In genomic region chrX:73619890-73620289, GRCm38 (mm10) we compare ENCODE assay signal across 23 mouse cellular contexts. TPM values are rescaled to one million over a fixed set of nuclear protein-coding genes. Genes with fewer than 3 reads are reported as not detected.
"Had no signal": no experiment of that assay in that cellular context is flagged by ENCODE, and none has a peak within 500 bp of the region (broad histone marks: within the 10 kb centered on the region; RNA-seq: fewer than 3 reads in every experiment).

No protein-coding gene starts in this region.

- H3K4me1 ChIP-seq: intestine, embryonic 15.5 days; kidney, embryonic 15.5 days; limb, embryonic 12.5 days; limb, embryonic 15.5 days; liver, embryonic 13.5 days; midbrain, embryonic 10.5 days; midbrain, embryonic 13.5 days; neural tube, embryonic 13.5 days had no signal

- DNase-seq: kidney, adult 11 months; kidney, adult 8-10 months; kidney, postnatal 10 days; kidney, postnatal 36 days; left cerebral cortex, postnatal 4 days; liver, embryonic 13.5 days; lung, embryonic 14.5 days; lung, postnatal 10 days; retina, postnatal 1 day; thymus, adult 2 months; thymus, postnatal 14 days; thymus, postnatal 4 days had no signal

- H3K4me3 ChIP-seq: intestine, embryonic 15.5 days; kidney, embryonic 15.5 days; limb, embryonic 12.5 days; limb, embryonic 15.5 days; liver, embryonic 13.5 days; megakaryocyte, embryonic 14.5 days; midbrain, embryonic 10.5 days; midbrain, embryonic 13.5 days; myocyte; neural tube, embryonic 13.5 days had no signal

RNA-seq across cellular contexts. Expression of gene Dusp9, which starts 19.3 kb away (rescaled TPM):
- total RNA-seq: monocyte, adult 5-6 weeks; neutrophil, adult 5-6 weeks had no signal

RNA-seq across cellular contexts. Expression of gene Pnck, which starts 40.0 kb away (rescaled TPM):
- total RNA-seq: monocyte, adult 5-6 weeks; neutrophil, adult 5-6 weeks had no signal

RNA-seq across cellular contexts. Expression of gene Slc6a8, which starts 53.1 kb away (rescaled TPM):
- total RNA-seq: monocyte, adult 5-6 weeks; neutrophil, adult 5-6 weeks had no signal
